Mouse (Mus musculus): ENCODE data around the gene Alkbh7.

DNA sequence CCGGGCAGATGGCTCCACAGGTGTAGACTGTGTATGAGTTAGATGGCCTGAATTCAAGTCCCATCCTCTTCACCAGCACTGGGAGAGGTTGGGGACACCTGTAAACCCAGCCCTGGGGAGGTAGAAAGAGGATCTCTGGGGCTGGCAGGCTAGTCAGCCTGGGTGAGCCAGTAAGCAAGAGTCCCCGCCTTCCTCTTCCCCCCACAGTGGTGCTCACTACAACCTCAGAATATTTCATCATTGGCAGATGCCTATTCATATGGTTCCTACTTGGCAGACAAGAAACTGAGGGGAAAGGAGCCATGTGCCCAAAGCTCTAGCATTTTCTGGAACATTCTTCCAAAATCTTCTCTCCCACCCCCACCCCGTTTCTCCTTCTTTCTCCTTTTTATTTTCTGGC, 51.7 kb downstream of the Alkbh7 start:
- no peak for TF ChIP-seq CTCF (conservative IDR thresholded peaks at IDR 0.05 in 1 of 2, IDR thresholded peaks at IDR 0.05 in 1 of 2; ENCODE audit: low read depth in 2 of 2, low read length in 2 of 2)
- no peak for TF ChIP-seq POLR2A (IDR thresholded peaks at IDR 0.05; ENCODE audit: low read depth, low read length)
- TF ChIP-seq HCFC1 (IDR thresholded peaks at IDR 0.05; ENCODE audit: low read depth, low read length), result no peak
- TF ChIP-seq SMC3 (IDR thresholded peaks at IDR 0.05; ENCODE audit: low read depth, low read length), result no peak
- no peak for TF ChIP-seq JUND (conservative IDR thresholded peaks at IDR 0.05; ENCODE audit: low read depth, low read length)
